Mouse (Mus musculus): Measurements from ENCODE around the gene Srsf9.

The Srsf9 gene

GRCm38 (mm10) chr5:115319004-115319940 lies 7.7 kb upstream of the Srsf9 start:
- no peak for DNase-seq (ENCODE audit: low read depth, low spot score)

GRCm38 (mm10) chr5:115326256-115326831 lies 633 bp upstream of the Srsf9 start:
- DNase-seq (ENCODE audit: low read depth, low spot score) = no peak

GRCm38 (mm10) chr5:115327610-115328548 lies 902 bp downstream of the Srsf9 start:
- DNase-seq (ENCODE audit: low read depth, low spot score) = no peak

GRCm38 (mm10) chr5:115330955-115331354 lies 4.0 kb downstream of the Srsf9 start:
- no peak for DNase-seq (ENCODE audit: low read depth, low spot score)

- DNase-seq (ENCODE audit: low read depth, low spot score) = no peak
Observed at GRCm38 (mm10) chr5:115333626-115334025, 6.6 kb downstream of the Srsf9 start.

- DNase-seq (ENCODE audit: low read depth, low spot score) = no peak
Observed at GRCm38 (mm10) chr5:115340007-115340406, 13.0 kb downstream of the Srsf9 start.

- DNase-seq (ENCODE audit: low read depth, low spot score) = peak; percentile 76
Observed at GRCm38 (mm10) chr5:115340577-115341313, 13.8 kb downstream of the Srsf9 start, which contains the start of the genes Gatc and Triap1. Gatc (minus strand) TSS chr5:115341178. Triap1 (plus strand) TSS chr5:115341225.

GRCm38 (mm10) chr5:115341314-115342165 lies 14.6 kb downstream of the Srsf9 start:
- DNase-seq (ENCODE audit: low read depth, low spot score) = no peak

GRCm38 (mm10) chr5:115347564-115347963 lies 20.6 kb downstream of the Srsf9 start:
- peak; percentile 85 for DNase-seq (ENCODE audit: low read depth, low spot score)

- DNase-seq (ENCODE audit: low read depth, low spot score) = peak; percentile 99
Observed at GRCm38 (mm10) chr5:115348546-115349224, 21.7 kb downstream of the Srsf9 start, which contains the start of gene Cox6a1. Cox6a1 (minus strand) TSS chr5:115348981.

GRCm38 (mm10) chr5:115349225-115349555 lies 22.2 kb downstream of the Srsf9 start:
- DNase-seq (ENCODE audit: low read depth, low spot score) = no peak

GRCm38 (mm10) chr5:115351348-115351747 lies 24.4 kb downstream of the Srsf9 start:
- DNase-seq (ENCODE audit: low read depth, low spot score) = no peak

- no peak for DNase-seq (ENCODE audit: low read depth, low spot score)
Observed at GRCm38 (mm10) chr5:115355070-115355469, 28.1 kb downstream of the Srsf9 start.

- DNase-seq (ENCODE audit: low read depth, low spot score) = no peak
Observed at GRCm38 (mm10) chr5:115358872-115359271, 31.9 kb downstream of the Srsf9 start.

GRCm38 (mm10) chr5:115359438-115359837 lies 32.5 kb downstream of the Srsf9 start:
- no peak for DNase-seq (ENCODE audit: low read depth, low spot score)

- DNase-seq (ENCODE audit: low read depth, low spot score) = no peak
Observed at GRCm38 (mm10) chr5:115359851-115360372, 32.9 kb downstream of the Srsf9 start.

- no peak for DNase-seq (ENCODE audit: low read depth, low spot score)
Observed at GRCm38 (mm10) chr5:115362216-115362615, 35.2 kb downstream of the Srsf9 start.

- no peak for DNase-seq (ENCODE audit: low read depth, low spot score)
Observed at GRCm38 (mm10) chr5:115362819-115363714, 36.1 kb downstream of the Srsf9 start.

All from c-Kit-negative CD71-positive TER-119-positive erythroid progenitor cells, embryonic 14.5 days (primary cell).